Mouse (Mus musculus) midbrain, embryonic 13.5 days (tissue): ENCODE results near the gene Bak1. TPM values are rescaled to one million over a fixed set of nuclear protein-coding genes. Genes with fewer than 3 reads are reported as not detected.

Experiments
- ATAC-seq: fragments of 200-750 bp; cut with Nextera tagmentation; 2 replicates; pipeline ENCODE4 v1.8.0; 2017; ENCODE audit warnings: mild to moderate bottlenecking, moderate TSS enrichment, moderate library complexity
- H3K27ac ChIP-seq: fragments of 300-500 bp; sonication (generic); 2 replicates; pipeline ENCODE4 v1.5.1; 2015; ENCODE audit warnings: inconsistent platforms, mild to moderate bottlenecking, moderate library complexity
- H3K27me3 ChIP-seq: fragments of 300-500 bp; sonication (generic); 2 replicates; pipeline ENCODE4 v1.6.1; 2015; ENCODE audit warnings: mild to moderate bottlenecking, inconsistent platforms
- H3K36me3 ChIP-seq: fragments of 300-500 bp; sonication (generic); 2 replicates; pipeline ENCODE4 v1.6.1; 2015; ENCODE audit warnings: mild to moderate bottlenecking, inconsistent platforms
- H3K4me1 ChIP-seq: fragments of 300-500 bp; sonication (generic); replicated peaks from 2 replicates; pipeline ENCODE4 v1.6.1; 2015; ENCODE audit warnings: inconsistent platforms
- H3K4me2 ChIP-seq: fragments of 300-500 bp; sonication (generic); replicated peaks from 2 replicates; pipeline ENCODE4 v1.6.1; 2015; ENCODE audit warnings: moderate library complexity, mild to moderate bottlenecking, inconsistent platforms
- H3K4me3 ChIP-seq: fragments of 300-500 bp; sonication (generic); replicated peaks from 2 replicates; pipeline ENCODE4 v1.5.1; 2015; ENCODE audit warnings: mild to moderate bottlenecking, inconsistent platforms
- H3K9ac ChIP-seq: fragments of 300-500 bp; sonication (generic); replicated peaks from 2 replicates; pipeline ENCODE4 v1.6.1; 2015; ENCODE audit warnings: mild to moderate bottlenecking, inconsistent platforms
- H3K9me3 ChIP-seq: fragments of 300-500 bp; sonication (generic); 2 replicates; pipeline ENCODE4 v1.6.1; 2016; ENCODE audit warnings: mild to moderate bottlenecking, inconsistent platforms
- WGBS: fragments of 180-500 bp; shearing (Covaris S2); methylation state at CpG from one replicate; pipeline ENCODE4 v1.1.7; 2015; 5-methylcytosine and 5-hydroxymethylcytosine counted together
- polyA plus RNA-seq: library from polyadenylated mRNA; unstranded; fragments of >200 nt; fragmentation: Nextera tagmentation; extraction: Ambion mirVana; gene quantifications from 2 replicates; pipeline ENCODE4 v1.2.1, GENCODE M21; 2015

Gene Bak1
- polyA plus RNA-seq, 1 experiment from 2014 or later, result 3.1 TPM

DNA sequence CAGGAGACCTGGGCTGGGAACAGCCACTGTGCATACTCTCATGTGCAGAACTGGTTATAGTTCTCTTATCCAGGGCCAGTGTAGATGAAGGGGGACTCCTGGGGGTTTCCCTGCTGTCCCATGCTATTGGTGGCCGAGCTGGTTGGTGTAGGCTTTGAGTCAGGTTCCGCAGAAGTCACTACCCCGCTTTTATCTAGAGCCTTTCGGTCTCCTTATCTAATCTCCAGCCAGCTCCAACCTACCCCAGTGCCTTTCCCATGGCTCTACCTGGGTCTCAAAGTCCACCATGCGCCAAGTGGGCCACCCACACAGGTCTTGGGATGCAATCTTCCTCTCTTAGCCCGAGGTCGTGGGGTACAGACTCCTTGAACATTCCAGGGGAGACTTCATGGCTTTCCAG lies 37.3 kb upstream of the Bak1 start:
- 83% methylated on average over 7 of the region's 7 CpGs for WGBS
- Histone ChIP-seq H3K27ac (no peak overlapping the region), H3K4me3 (no peak overlapping the region), H3K36me3 (no peaks in the 10 kb centered on the region), H3K9me3 (no peaks in the 10 kb centered on the region), H3K4me1 (peaks cover 13% of the 10 kb centered on the region), H3K27me3 (no peaks in the 10 kb centered on the region), H3K4me2 (no peak overlapping the region), H3K9ac (no peak overlapping the region)
- no peak for ATAC-seq

DNA sequence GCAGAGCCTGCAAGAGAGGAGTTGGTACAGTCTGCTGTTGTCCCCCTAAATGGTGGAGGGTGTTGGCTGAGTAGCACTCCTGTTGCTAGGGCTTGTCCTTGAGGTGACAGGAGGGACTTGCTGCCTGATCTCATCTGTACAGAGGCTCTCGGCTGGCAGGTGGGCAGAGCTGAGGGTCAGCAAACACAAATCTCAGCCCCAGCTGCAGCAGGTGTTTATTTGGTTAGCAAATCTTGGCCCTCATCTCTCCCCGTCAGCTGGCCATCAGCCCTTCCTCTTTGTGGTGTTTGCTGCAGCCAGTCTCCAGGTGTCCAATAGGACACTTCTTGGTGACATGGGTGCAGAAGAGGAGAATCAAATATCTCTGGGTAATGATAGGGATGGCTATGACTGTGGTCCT lies 35.4 kb upstream of the Bak1 start:
- Histone ChIP-seq H3K27ac (no peak overlapping the region), H3K9me3 (no peaks in the 10 kb centered on the region), H3K4me3 (no peak overlapping the region), H3K4me1 (peaks cover 2% of the 10 kb centered on the region), H3K4me2 (no peak overlapping the region), H3K36me3 (no peaks in the 10 kb centered on the region), H3K27me3 (peaks cover 7% of the 10 kb centered on the region), H3K9ac (no peak overlapping the region)
- WGBS, result 83% methylated on average over 2 of the region's 2 CpGs
- no peak for ATAC-seq

GRCm38 (mm10) chr17:27063717-27064116 lies 34.9 kb upstream of the Bak1 start:
- 63% methylated on average over 6 of the region's 6 CpGs for WGBS
- H3K9me3 ChIP-seq, result no peaks in the 10 kb centered on the region
- ATAC-seq, result no peak
- no peak overlapping the region for H3K4me2 ChIP-seq
- no peak overlapping the region for H3K4me3 ChIP-seq
- peaks cover 12% of the 10 kb centered on the region for H3K27me3 ChIP-seq
- H3K9ac ChIP-seq, result no peak overlapping the region
- H3K36me3 ChIP-seq, result no peaks in the 10 kb centered on the region
- no peak overlapping the region for H3K27ac ChIP-seq
- no peaks in the 10 kb centered on the region; the same call in 1 of the 2 replicates for H3K4me1 ChIP-seq

DNA sequence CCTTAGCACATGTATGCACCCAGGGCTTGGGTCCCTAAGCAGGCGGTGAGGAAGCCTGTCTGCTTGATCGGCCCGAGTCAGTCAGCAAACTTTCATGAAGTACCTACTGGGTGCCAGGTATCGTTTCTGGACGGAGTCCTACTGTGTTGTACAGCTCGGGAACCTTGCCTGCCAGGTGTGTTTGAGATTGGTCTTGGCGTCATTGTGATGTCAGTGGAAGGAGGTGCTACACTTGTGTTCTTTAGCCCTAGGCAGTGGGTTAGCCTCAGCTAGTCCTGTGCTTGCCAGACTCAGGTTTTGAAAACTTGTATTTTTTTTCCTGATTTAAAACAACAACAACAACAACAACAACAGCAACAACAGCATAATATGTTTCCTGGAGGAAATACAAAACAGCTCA lies 33.9 kb upstream of the Bak1 start:
- no peak overlapping the region for H3K4me2 ChIP-seq
- H3K9ac ChIP-seq, result no peak overlapping the region
- H3K9me3 ChIP-seq, result no peaks in the 10 kb centered on the region
- H3K36me3 ChIP-seq, result no peaks in the 10 kb centered on the region
- peaks cover 1% of the 10 kb centered on the region for H3K4me1 ChIP-seq
- peaks cover 22% of the 10 kb centered on the region for H3K27me3 ChIP-seq
- no peak overlapping the region for H3K27ac ChIP-seq
- no peak for ATAC-seq
- WGBS, result 91% methylated on average over 7 of the region's 7 CpGs
- no peak overlapping the region for H3K4me3 ChIP-seq

GRCm38 (mm10) chr17:27061727-27062126 lies 32.9 kb upstream of the Bak1 start:
- H3K36me3 ChIP-seq, result no peaks in the 10 kb centered on the region
- 92% methylated on average over 3 of the region's 3 CpGs for WGBS
- no peak for ATAC-seq
- no peaks in the 10 kb centered on the region for H3K9me3 ChIP-seq
- H3K4me1 ChIP-seq, result peaks cover 11% of the 10 kb centered on the region
- H3K27me3 ChIP-seq, result peaks cover 32% of the 10 kb centered on the region
- no peak overlapping the region for H3K4me2 ChIP-seq
- no peak overlapping the region for H3K27ac ChIP-seq
- no peak overlapping the region for H3K9ac ChIP-seq
- no peak overlapping the region for H3K4me3 ChIP-seq

GRCm38 (mm10) chr17:27060698-27061097 lies 31.9 kb upstream of the Bak1 start:
- Histone ChIP-seq H3K4me1 (peaks cover 12% of the 10 kb centered on the region), H3K9me3 (no peaks in the 10 kb centered on the region), H3K27ac (no peak overlapping the region), H3K4me2 (no peak overlapping the region), H3K4me3 (no peak overlapping the region), H3K36me3 (no peaks in the 10 kb centered on the region), H3K27me3 (peaks cover 42% of the 10 kb centered on the region), H3K9ac (no peak overlapping the region)
- no peak for ATAC-seq
- 83% methylated on average over 8 of the region's 8 CpGs for WGBS

DNA sequence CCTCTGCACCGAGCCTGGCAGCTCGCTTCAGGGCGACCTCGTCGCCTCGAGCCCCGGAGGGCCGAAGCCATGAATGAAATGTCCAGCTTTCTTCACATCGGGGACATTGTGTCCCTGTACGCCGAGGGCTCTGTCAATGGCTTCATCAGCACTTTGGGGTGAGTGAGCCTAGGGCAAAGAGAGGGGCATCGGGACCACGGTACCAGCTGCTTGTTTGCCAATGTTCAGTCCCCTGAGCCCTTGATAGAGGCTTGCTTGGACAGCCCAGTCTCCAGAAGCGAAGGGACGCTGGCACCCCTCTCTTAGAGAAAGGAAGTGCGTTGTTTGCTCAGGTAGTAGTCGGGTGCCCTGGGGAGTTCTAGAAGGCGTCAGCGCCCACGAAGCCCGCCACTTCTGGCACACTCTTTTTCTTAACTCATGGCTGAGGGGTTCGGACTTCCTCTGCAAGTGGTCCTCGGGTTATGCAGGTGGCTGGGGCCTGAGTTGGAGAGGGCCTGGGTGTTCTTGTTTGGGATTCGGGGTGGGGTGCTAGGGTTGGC lies 28.8 kb upstream of the Bak1 start:
- H3K9ac ChIP-seq, result peak overlapping the region; percentile 57
- peak overlapping the region; percentile 44 for H3K4me3 ChIP-seq
- H3K4me2 ChIP-seq, result peak overlapping the region; percentile 67
- peaks cover 12% of the 10 kb centered on the region for H3K4me1 ChIP-seq
- H3K27ac ChIP-seq, result no peak overlapping the region
- peaks cover 54% of the 10 kb centered on the region for H3K27me3 ChIP-seq
- WGBS, result 1% methylated on average over 24 of the region's 24 CpGs
- ATAC-seq, result no peak
- H3K36me3 ChIP-seq, result no peaks in the 10 kb centered on the region
- no peaks in the 10 kb centered on the region for H3K9me3 ChIP-seq

- Histone ChIP-seq H3K4me2 (peak within 1 kb of the TSS; percentile 67), H3K27me3 (peaks cover 54% of the 10 kb centered on the region), H3K27ac (no peak within 1 kb of the TSS), H3K4me3 (peak within 1 kb of the TSS; percentile 44), H3K4me1 (peaks cover 12% of the 10 kb centered on the region), H3K9ac (peak within 1 kb of the TSS; percentile 57), H3K9me3 (no peaks in the 10 kb centered on the region), H3K36me3 (no peaks in the 10 kb centered on the region)
- WGBS, result under 1% methylated on average over 66 of the region's 66 CpGs
- ATAC-seq, result no peak
Measured at GRCm38 (mm10) chr17:27056812-27057516, 28.2 kb upstream of the Bak1 start, which contains the start of gene Itpr3. Gene Itpr3, plus strand, starts transcription at chr17:27057304.

DNA sequence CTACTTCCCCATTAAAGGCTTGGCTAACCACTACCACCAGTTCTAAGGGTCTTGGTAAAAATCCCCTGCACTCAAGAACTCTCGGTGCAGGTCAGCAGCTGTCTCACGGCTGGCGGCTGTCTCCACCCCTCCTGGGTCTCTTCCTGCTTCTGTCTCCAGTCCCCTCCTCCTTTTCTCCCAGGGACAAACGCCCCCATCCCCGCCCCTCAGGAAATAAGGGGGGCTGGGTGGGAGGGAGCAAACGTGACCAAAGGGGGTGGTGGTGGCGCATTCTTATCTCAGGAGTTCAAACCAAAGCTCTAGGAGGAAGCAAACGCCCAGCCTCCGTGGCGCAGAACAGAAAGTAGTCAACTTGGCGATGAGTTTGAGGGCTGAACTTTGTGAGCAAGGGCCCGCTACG lies 27.4 kb upstream of the Bak1 start:
- Histone ChIP-seq H3K36me3 (no peaks in the 10 kb centered on the region), H3K9me3 (no peaks in the 10 kb centered on the region), H3K27me3 (peaks cover 54% of the 10 kb centered on the region), H3K27ac (no peak overlapping the region), H3K4me3 (0 out of 2 replicates have a peak overlapping the region, but pooled peaks have one; percentile 44), H3K9ac (no peak overlapping the region), H3K4me2 (peak overlapping the region; percentile 67), H3K4me1 (peaks cover 12% of the 10 kb centered on the region)
- no peak for ATAC-seq
- WGBS, result 1% methylated on average over 13 of the region's 13 CpGs

DNA sequence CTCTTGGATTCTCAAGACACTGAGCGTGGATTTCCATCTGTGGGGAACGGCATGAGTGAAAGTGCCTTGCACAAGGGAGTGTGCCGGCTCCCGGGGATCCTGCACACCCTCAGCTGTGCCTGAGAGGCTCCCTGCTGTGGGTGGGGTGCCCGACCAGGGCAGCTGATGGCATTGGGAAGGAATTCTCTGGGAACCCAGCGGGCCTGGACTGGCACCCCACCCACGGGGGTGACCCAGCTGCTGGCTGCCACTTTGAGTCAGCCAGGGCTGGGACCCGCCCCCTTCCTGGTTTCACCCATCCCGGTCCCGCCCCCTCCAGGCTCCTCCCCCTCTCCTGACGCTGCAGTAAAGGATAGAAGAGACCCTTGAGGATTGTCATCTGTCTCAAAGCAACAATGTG lies 22.7 kb upstream of the Bak1 start:
- Histone ChIP-seq H3K36me3 (no peaks in the 10 kb centered on the region), H3K9me3 (no peaks in the 10 kb centered on the region), H3K4me1 (no peaks in the 10 kb centered on the region; the same call in none of the 2 replicates), H3K27me3 (peaks cover 20% of the 10 kb centered on the region), H3K27ac (no peak overlapping the region), H3K4me3 (no peak overlapping the region), H3K4me2 (no peak overlapping the region), H3K9ac (no peak overlapping the region)
- 51% methylated on average over 11 of the region's 11 CpGs for WGBS
- ATAC-seq, result no peak

DNA sequence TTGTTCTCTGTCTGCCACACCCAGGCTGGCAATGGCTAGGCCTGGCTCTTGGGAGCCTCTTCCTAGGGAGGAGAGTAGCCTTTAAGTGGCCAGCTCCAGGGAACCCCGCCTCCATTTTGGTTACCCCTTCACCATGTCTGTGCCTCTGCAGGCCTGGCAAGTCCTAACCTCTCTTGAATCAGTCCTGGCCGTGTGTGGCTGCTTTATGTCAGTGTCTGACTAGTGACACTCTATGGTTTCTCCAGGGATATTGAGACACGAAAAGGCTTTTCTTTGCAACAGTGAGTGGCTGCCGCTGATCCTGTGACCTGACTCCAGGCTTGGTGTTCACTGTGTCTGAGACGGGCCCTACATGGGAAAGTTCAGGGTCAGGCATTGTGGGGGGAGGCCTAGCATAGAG lies 22.0 kb upstream of the Bak1 start:
- Histone ChIP-seq H3K27ac (no peak overlapping the region), H3K4me1 (no peaks in the 10 kb centered on the region), H3K9me3 (no peaks in the 10 kb centered on the region), H3K4me3 (no peak overlapping the region), H3K27me3 (peaks cover 14% of the 10 kb centered on the region), H3K4me2 (no peak overlapping the region), H3K36me3 (no peaks in the 10 kb centered on the region), H3K9ac (no peak overlapping the region)
- 73% methylated on average over 5 of the region's 5 CpGs for WGBS
- no peak for ATAC-seq

- Histone ChIP-seq H3K4me3 (no peak overlapping the region), H3K4me1 (no peaks in the 10 kb centered on the region), H3K36me3 (no peaks in the 10 kb centered on the region), H3K9ac (no peak overlapping the region), H3K4me2 (no peak overlapping the region), H3K27me3 (no peaks in the 10 kb centered on the region), H3K9me3 (no peaks in the 10 kb centered on the region), H3K27ac (no peak overlapping the region)
- WGBS, result 83% methylated on average over 14 of the region's 14 CpGs
- ATAC-seq, result no peak
Measured at GRCm38 (mm10) chr17:27048445-27049239, 19.8 kb upstream of the Bak1 start.
